Mouse (Mus musculus): ENCODE results near the gene Tubg1.

The Tubg1 gene

GRCm38 (mm10) chr11:101119761-101120544 is at the start of gene Tubg1, which contains the start of gene Retreg3:
Gene Tubg1 (plus strand): TSS chr11:101119938.
Gene Retreg3 (minus strand): TSS chr11:101119893.
- peak; percentile 100 for DNase-seq (ENCODE audit: low read depth, low spot score)

DNA sequence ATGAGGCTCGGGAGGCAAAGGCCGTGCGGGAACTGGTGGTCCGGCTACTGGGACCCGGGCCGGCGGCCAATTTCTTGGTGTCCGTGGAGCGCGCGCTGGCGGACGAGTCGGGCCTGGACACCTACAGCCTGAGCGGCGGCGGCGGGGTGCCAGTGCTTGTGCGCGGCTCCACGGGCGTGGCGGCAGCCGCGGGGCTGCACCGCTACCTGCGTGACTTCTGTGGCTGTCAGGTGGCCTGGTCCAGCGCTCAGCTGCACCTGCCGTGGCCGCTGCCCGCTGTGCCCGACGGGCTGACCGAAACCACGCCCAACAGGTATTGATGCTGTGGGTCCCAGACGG is 49.6 kb upstream of the Tubg1 start:
- no peak for DNase-seq (ENCODE audit: low read depth, low spot score)

GRCm38 (mm10) chr11:101070987-101071386 is 48.8 kb upstream of the Tubg1 start:
- no peak for DNase-seq (ENCODE audit: low read depth, low spot score)

GRCm38 (mm10) chr11:101071810-101072428 is 47.8 kb upstream of the Tubg1 start:
- DNase-seq (ENCODE audit: low read depth, low spot score): no peak

- no peak for DNase-seq (ENCODE audit: low read depth, low spot score)
Measured at GRCm38 (mm10) chr11:101078121-101078520, 41.6 kb upstream of the Tubg1 start, which contains the start of gene Hsd17b1. Gene Hsd17b1 (plus strand): TSS chr11:101078411.

- no peak for DNase-seq (ENCODE audit: low read depth, low spot score)
Measured at GRCm38 (mm10) chr11:101079746-101080145, 40.0 kb upstream of the Tubg1 start.

GRCm38 (mm10) chr11:101080421-101080820 is 39.3 kb upstream of the Tubg1 start:
- DNase-seq (ENCODE audit: low read depth, low spot score): no peak

DNA sequence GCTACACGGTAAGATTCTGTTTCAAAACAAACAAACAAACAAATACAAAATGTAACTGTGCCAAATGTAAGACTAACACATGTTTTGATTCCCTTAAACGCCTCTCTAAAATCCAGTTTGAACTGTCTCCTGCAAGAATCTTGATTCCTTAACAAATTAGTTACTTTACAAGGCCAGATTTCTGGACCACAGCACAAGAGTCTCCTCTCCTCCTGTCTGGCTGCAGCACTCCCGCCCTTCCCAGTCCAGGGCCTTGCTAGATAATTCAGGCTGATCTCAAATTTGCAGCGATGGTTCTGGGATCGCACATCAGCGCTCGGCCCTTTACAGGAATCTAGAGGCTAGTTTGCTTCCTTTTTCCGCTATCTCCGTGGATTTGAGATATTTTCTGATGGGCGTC is 38.1 kb upstream of the Tubg1 start:
- no peak for DNase-seq (ENCODE audit: low read depth, low spot score)

GRCm38 (mm10) chr11:101082208-101083082 is 37.3 kb upstream of the Tubg1 start, which contains the start of gene Coasy:
Gene Coasy (plus strand): TSS chr11:101082565.
- peak; percentile 92 for DNase-seq (ENCODE audit: low read depth, low spot score)

- DNase-seq (ENCODE audit: low read depth, low spot score): no peak
Measured at GRCm38 (mm10) chr11:101083083-101083697, 36.5 kb upstream of the Tubg1 start.

GRCm38 (mm10) chr11:101084246-101084645 is 35.5 kb upstream of the Tubg1 start:
- DNase-seq (ENCODE audit: low read depth, low spot score): no peak

GRCm38 (mm10) chr11:101084811-101085210 is 34.9 kb upstream of the Tubg1 start:
- DNase-seq (ENCODE audit: low read depth, low spot score): no peak

DNA sequence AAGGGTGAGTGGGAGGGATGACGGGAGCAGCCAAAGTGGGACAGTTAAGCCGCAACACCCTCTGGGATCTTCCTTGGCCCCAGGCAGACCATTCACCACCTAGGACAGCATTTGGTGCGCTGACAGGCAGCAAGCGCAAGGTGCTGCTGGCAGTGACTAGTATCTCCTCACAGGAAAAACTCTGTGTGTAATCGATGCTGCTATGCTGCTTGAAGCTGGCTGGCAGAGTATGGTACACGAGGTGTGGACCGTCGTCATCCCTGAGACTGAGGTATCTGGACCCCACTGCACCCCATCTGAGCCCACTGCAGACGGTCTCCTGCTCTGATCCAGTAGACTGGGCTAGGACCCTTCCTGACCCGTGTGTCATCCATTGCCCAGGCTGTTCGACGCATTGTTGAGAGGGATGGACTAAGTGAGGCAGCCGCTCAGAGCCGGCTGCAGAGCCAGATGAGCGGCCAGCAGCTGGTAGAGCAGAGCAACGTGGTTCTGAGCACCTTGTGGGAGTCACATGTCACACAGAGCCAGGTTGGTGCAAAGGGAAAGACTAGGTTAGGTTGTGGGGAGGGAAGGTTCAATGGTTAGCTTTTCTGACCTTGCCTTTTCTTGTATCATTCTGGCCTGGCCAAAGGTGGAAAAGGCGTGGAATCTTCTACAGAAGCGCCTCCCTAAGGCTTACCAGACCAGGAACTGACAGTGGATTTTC is 34.0 kb upstream of the Tubg1 start:
- no peak for DNase-seq (ENCODE audit: low read depth, low spot score)

- DNase-seq (ENCODE audit: low read depth, low spot score): no peak
Measured at GRCm38 (mm10) chr11:101086323-101086674, 33.4 kb upstream of the Tubg1 start.

DNA sequence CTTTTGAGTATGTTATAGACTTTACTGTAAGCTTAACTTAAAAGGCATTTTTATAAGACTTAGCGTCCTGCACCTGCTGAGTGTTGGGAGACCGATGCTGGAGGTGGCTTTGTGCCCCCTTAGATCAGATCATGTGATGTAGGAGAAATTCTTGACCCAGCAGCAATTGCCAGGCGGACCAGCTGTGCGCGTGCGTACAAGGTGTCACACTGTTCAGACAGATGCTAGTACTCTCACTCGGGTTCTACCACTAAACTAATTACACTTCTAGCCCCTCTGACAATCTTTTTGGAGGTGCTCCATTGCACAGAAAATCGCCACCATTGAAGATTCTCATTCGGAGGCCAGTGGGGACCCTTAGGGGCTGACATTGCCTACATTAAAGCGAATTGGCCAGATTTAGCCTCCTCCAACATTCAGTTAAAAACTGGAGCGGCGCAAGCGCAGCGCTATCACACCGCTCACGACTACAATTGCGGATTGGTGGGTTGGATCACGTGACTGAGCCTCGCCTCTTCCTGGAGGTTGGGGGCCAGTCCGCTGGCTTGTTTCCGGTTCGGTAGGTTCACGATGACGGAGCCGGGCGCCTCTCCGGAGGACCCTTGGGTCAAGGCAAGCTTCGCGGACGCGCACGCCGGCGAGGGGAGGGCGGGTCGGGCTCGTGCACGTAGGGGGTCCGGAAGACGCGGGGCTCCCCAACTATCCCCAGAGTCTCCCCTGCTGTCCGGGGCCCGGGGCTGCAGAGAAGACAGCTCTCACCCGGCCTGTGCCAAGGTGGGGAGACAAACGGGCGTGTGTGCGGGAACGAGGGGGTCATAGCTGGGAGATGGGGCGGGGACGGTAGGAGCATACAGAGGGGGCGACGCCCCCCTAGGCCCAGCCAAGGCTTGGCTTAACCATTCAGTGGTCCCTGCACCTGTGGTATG is 32.7 kb upstream of the Tubg1 start, which contains the start of gene Mlx:
Gene Mlx (plus strand): TSS at position 522 of the 926 bp plus-strand sequence.
- peak; percentile 93 for DNase-seq (ENCODE audit: low read depth, low spot score)

GRCm38 (mm10) chr11:101087682-101088055 is 32.1 kb upstream of the Tubg1 start:
- DNase-seq (ENCODE audit: low read depth, low spot score): no peak

- DNase-seq (ENCODE audit: low read depth, low spot score): no peak
Measured at GRCm38 (mm10) chr11:101089931-101090330, 29.8 kb upstream of the Tubg1 start.

GRCm38 (mm10) chr11:101094930-101095313 is 24.8 kb upstream of the Tubg1 start:
- no peak for DNase-seq (ENCODE audit: low read depth, low spot score)

DNA sequence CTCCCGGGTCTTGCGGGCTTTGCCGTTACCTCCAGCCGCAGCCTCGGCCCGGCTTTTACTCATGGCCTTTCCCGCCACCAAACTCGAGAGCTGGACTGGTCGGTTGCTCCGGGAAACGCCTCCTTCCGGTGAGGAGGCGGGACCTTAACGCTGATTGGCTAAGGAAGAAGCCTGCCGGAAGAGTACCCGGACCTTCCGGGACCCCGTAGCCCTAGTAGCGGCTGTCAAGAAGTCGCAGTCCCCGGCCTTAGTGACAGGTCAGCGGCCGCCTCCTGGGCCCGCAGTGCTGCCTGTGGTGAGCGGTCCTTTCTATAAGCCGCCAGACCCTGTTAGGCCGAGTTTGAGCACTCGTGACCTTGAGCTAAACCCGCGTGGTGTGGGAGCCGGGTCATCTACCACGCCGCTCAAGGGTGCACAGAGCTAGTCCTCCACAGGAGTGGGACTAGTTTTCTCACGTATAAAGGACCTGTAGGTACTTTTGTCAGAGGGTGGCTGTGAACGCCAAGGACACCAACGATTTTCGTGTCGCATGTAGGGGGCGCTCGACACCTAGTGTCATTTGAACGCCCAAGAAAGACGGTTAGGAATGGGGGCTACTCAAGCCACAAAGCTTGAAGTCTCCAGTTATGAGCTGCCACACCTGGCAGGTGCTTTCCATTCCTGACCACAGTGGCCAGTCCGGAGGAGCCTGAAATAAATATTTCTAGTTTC is 24.3 kb upstream of the Tubg1 start, which contains the start of gene Psmc3ip:
Gene Psmc3ip (minus strand): TSS at position 123 of the 711 bp plus-strand sequence.
- peak; percentile 98 for DNase-seq (ENCODE audit: low read depth, low spot score)
